Mouse (Mus musculus) limb, embryonic 15.5 days (tissue): ENCODE measurements at regions not wholly inside any gene's neighbourhood (a gene's known extent, or its start where the extent isn't known, plus 50 kb on each side); places are given as distances from the start of the nearest gene placed in this dataset.

ENCODE experiments used
- ATAC-seq: fragments of 200-750 bp; cut with Nextera tagmentation; 2 replicates; pipeline ENCODE4 v1.8.0; 2017; ENCODE audit warnings: low read depth, moderate TSS enrichment; ENCODE audit not compliant: insufficient number of reproducible peaks, low FRiP score, low TSS enrichment
- H3K27ac ChIP-seq: fragments of 300-500 bp; sonication (generic); 2 replicates; pipeline ENCODE4 v1.5.1; 2015; ENCODE audit warnings: moderate library complexity, mild to moderate bottlenecking, inconsistent platforms
- H3K27me3 ChIP-seq: fragments of 300-500 bp; sonication (generic); 2 replicates; pipeline ENCODE4 v1.6.1; 2015; ENCODE audit warnings: inconsistent platforms
- H3K36me3 ChIP-seq: fragments of 300-500 bp; sonication (generic); 2 replicates; pipeline ENCODE4 v1.6.1; 2015; ENCODE audit warnings: inconsistent platforms
- H3K4me1 ChIP-seq: fragments of 300-500 bp; sonication (generic); 2 replicates; pipeline ENCODE4 v1.6.1; 2015; ENCODE audit warnings: inconsistent platforms
- H3K4me2 ChIP-seq: fragments of 300-500 bp; sonication (generic); 2 replicates; pipeline ENCODE4 v1.6.1; 2015; ENCODE audit warnings: mild to moderate bottlenecking, inconsistent platforms
- H3K4me3 ChIP-seq: fragments of 300-500 bp; sonication (generic); 2 replicates; pipeline ENCODE4 v1.5.1; 2015; ENCODE audit warnings: mild to moderate bottlenecking, inconsistent platforms
- H3K9ac ChIP-seq: fragments of 300-500 bp; sonication (generic); 2 replicates; pipeline ENCODE4 v1.6.1; 2015; ENCODE audit warnings: inconsistent platforms
- H3K9me3 ChIP-seq: fragments of 300-500 bp; sonication (generic); 2 replicates; pipeline ENCODE4 v1.6.1; 2016; ENCODE audit warnings: inconsistent platforms
- WGBS: fragments of 180-500 bp; shearing (Covaris S2); methylation state at CpG from one replicate; pipeline ENCODE4 v1.1.7; 2015; 5-methylcytosine and 5-hydroxymethylcytosine counted together

DNA sequence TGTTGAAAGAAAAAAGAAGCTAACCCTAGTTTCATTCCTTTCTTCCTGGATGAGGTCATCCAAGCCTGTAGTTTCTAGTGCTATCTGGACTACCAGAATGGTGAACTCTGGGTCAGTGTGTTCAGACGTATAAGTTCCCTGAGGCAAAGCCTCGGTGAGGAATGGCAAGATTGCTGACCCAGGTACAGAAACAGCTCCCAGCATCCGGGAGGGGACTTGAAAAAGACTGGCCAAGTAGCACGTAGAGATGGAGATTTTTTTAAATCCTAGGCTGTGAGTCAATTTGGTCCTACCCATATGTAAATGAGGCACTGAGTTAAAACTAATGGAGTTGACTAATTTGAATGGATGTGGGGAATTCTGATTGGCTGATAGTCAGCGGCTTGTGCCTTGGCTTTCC is 55.0 kb upstream of the Gm11084 start:
- Histone ChIP-seq H3K27me3 (no peaks in the 10 kb centered on the region), H3K9ac (no peak overlapping the region), H3K36me3 (no peaks in the 10 kb centered on the region), H3K9me3 (no peaks in the 10 kb centered on the region), H3K4me1 (peaks cover 17% of the 10 kb centered on the region), H3K4me2 (no peak overlapping the region), H3K27ac (no peak overlapping the region), H3K4me3 (no peak overlapping the region)
- ATAC-seq = no peak
- WGBS = 30% methylated on average over 5 of the region's 5 CpGs

GRCm38 (mm10) chr2:73040031-73040430 is 53.5 kb upstream of the Gm11084 start:
- ATAC-seq = no peak
- Histone ChIP-seq H3K9me3 (no peaks in the 10 kb centered on the region), H3K4me2 (no peak overlapping the region)

GRCm38 (mm10) chr2:73039300-73039699 is 52.8 kb upstream of the Gm11084 start:
- Histone ChIP-seq H3K9me3 (no peaks in the 10 kb centered on the region), H3K4me2 (no peak overlapping the region), H3K9ac (no peak overlapping the region), H3K36me3 (no peaks in the 10 kb centered on the region), H3K27ac (no peak overlapping the region), H3K4me1 (peaks cover 11% of the 10 kb centered on the region), H3K27me3 (no peaks in the 10 kb centered on the region), H3K4me3 (no peak overlapping the region)
- 65% methylated on average over 2 of the region's 2 CpGs for WGBS
- ATAC-seq = no peak

More at GRCm38 (mm10) chr2:73040031-73040430, 53.5 kb upstream of the Gm11084 start:
- no peak overlapping the region for H3K9ac ChIP-seq
- no peaks in the 10 kb centered on the region for H3K27me3 ChIP-seq
- no peak overlapping the region for H3K4me3 ChIP-seq
- H3K27ac ChIP-seq = no peak overlapping the region
- peaks cover 11% of the 10 kb centered on the region for H3K4me1 ChIP-seq
- no peaks in the 10 kb centered on the region for H3K36me3 ChIP-seq
- 75% methylated on average over 3 of the region's 3 CpGs for WGBS

- Histone ChIP-seq H3K4me1 (peaks cover 15% of the 10 kb centered on the region), H3K9me3 (no peaks in the 10 kb centered on the region), H3K4me3 (peak overlapping the region; percentile 9; the same call in 1 of the 2 replicates), H3K4me2 (peak overlapping the region; percentile 37), H3K9ac (no peak overlapping the region), H3K36me3 (no peaks in the 10 kb centered on the region), H3K27ac (peak overlapping the region; percentile 54; the same call in 1 of the 2 replicates), H3K27me3 (no peaks in the 10 kb centered on the region)
- peak; percentile 61; the same call in 1 of the 2 replicates for ATAC-seq
- WGBS = 15% methylated on average over 16 of the region's 16 CpGs
Observed at GRCm38 (mm10) chr2:73038290-73038732, 51.8 kb upstream of the Gm11084 start.

DNA sequence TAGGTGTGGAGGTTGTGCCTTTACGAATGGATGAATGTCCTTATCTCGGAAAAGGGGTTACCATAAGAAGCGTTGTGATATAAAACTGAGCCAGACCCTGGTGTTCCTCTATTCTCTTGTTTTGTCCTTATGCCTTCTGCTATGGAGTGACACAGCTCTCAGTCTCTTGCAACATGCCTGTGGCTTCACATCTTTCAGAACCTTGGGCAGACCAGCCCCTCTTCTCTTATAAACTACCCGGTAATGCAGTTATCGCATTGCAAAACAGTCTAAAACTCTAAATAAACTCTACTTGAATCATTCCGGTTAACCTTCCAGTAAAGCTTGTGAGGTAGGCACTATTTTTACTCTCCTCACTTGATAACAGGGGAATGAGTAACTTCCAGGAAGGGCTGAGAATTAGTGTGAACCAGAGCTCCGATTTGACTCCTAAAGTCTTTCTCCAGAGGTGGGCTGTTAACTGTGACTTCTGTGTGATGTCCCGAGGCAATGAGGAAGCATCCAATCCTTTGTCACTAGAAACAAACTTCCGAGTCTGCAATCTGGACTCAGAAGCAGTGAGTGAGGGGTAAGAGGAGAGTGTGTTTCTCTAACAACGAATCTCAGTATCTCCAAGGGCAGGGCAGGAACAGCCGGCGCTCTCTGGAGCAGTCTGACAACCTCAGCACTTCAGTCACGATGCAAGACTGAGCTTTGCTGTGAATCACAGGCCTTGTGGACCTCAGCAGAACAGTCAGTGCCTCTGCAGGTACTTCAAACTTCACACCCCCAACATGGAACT is 50.9 kb upstream of the Gm11084 start:
- no peak for ATAC-seq
- H3K4me1 ChIP-seq = peaks cover 16% of the 10 kb centered on the region
- WGBS = 52% methylated on average over 13 of the region's 13 CpGs
- no peaks in the 10 kb centered on the region for H3K36me3 ChIP-seq
- no peak overlapping the region for H3K4me3 ChIP-seq
- no peak overlapping the region; the same call in 1 of the 2 replicates for H3K4me2 ChIP-seq
- H3K27me3 ChIP-seq = no peaks in the 10 kb centered on the region
- H3K9me3 ChIP-seq = no peaks in the 10 kb centered on the region
- no peak overlapping the region for H3K9ac ChIP-seq
- peak overlapping the region; percentile 39; the same call in 1 of the 2 replicates for H3K27ac ChIP-seq
